Mouse (Mus musculus) monocyte, adult 5-6 weeks (primary cell): ENCODE data around the gene Kif26b. TPM values are rescaled to one million over a fixed set of nuclear protein-coding genes. Genes with fewer than 3 reads are reported as not detected.

ENCODE experiments used
- ATAC-seq: fragments of 153-309, 156-312 bp; replicated peaks from 2 replicates; pipeline ENCODE4 v1.8.0; 2017; ENCODE audit warnings: mild to moderate bottlenecking; ENCODE audit not compliant: low TSS enrichment, insufficient number of reproducible peaks, severe bottlenecking, poor library complexity, low FRiP score
- total RNA-seq: library from RNA; stranded (forward); fragments of 200-1000, 200-491, 200-594 nt; gene quantifications from 3 replicates; pipeline ENCODE4 v1.2.3, GENCODE M21; 2017

The Kif26b gene
- total RNA-seq, 1 experiment from 2014 or later = not detected

- ATAC-seq = no peak
These were observed 319.6 kb downstream of the Kif26b start for GRCm38 (mm10) chr1:178848380-178849106.

DNA sequence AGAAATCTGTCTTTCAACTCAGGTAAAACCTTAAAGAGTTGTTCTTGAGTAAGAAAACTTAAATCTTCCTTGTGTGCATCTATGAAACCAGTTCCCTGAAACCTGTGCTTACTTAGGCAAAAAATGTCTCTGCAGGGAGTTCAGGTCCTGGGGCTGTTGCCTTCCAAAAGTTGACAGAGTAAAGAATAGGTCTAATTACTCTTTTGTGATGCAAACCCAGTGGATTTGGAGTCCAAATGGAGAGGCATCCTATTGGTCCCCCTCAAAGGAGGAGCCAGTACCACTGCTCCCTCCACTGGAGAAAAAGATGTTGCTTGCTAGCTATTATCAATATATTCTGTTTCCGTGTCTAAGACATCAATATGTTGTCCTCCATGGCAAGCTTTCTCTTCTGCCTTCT is 321.6 kb downstream of the Kif26b start:
- no peak for ATAC-seq

DNA sequence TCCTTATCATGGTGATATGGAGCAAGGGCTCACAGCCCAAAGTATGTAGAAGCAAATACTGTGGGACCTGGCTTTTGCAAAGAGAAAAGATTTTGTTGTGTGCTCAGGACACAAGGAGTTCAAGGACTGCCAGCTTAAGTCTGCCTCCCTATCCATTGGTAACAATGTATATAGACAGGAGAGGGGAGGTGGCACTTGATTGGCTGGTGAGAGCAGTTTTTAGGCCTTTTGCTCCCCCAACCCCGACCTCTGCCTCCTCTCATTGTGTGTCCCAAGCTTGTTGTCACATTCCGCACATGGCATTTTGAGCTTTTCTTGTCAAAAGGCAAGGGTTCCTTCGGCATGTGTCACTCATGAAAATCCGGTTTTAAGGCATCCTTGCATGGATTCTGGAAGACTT is 326.0 kb downstream of the Kif26b start:
- no peak for ATAC-seq

DNA sequence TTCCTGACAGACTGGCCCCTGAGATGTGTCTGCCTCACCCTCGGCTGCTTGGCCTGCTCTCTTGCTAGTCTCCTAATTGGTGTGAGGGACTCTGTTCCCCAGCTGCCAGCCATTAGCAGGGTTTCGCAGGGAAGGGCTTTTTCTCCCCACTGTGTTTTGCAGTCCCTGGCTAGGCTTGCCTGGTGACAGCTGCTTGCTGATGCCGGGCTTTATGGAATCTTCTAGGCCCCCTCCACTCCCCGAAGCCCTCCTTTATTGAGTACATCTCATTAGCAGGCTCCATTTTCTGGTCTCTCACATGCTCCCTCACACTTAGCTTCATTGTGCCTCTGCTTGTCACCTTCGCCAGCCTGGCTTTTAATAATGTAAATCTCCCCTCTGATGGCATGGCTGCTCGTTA is 327.0 kb downstream of the Kif26b start:
- ATAC-seq = no peak

GRCm38 (mm10) chr1:178860671-178861391 is 331.9 kb downstream of the Kif26b start:
- ATAC-seq = no peak

GRCm38 (mm10) chr1:178861392-178861762 is 332.5 kb downstream of the Kif26b start:
- ATAC-seq = no peak

- no peak for ATAC-seq
These were observed 334.8 kb downstream of the Kif26b start for GRCm38 (mm10) chr1:178863756-178864155.

DNA sequence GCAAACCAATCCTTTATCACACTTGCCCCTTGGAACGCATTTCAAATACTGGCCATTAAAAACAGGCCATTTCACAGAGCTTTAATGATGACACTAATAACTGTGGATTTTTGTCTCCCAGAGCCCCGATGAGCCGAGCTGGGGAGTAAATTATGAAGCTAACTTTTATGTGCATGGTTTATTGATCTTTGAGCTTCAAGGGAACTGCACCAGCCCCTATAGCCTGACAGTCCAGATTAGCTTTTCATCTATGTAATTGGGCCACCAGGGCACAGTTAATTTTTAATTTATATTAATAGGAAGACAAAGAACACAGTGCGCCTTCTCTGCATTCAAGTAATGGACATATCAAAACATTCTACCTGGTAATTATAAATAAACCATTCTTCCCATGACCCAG is 335.4 kb downstream of the Kif26b start:
- ATAC-seq = no peak

DNA sequence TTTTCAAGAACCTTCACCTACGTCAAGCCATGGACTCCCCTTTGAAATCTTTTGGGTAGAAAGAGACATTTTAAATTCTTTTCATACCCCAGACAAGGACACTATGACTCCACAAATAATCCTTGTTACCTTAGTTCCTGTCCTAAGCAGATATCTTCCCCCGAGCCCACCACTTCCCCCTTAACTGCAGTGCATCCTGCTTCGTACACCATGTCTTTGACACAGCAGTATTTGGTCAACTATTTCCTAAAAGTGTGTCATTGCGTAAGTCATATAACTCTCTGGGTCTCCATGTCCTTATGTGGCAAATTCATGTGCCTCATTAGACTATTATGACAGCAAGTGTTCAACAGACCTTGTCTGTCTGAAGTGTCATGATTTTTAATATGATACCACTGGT is 337.8 kb downstream of the Kif26b start:
- no peak for ATAC-seq

- ATAC-seq = no peak
These were observed 342.1 kb downstream of the Kif26b start for GRCm38 (mm10) chr1:178871055-178871454.

GRCm38 (mm10) chr1:178876926-178877325 is 348.0 kb downstream of the Kif26b start:
- no peak for ATAC-seq

DNA sequence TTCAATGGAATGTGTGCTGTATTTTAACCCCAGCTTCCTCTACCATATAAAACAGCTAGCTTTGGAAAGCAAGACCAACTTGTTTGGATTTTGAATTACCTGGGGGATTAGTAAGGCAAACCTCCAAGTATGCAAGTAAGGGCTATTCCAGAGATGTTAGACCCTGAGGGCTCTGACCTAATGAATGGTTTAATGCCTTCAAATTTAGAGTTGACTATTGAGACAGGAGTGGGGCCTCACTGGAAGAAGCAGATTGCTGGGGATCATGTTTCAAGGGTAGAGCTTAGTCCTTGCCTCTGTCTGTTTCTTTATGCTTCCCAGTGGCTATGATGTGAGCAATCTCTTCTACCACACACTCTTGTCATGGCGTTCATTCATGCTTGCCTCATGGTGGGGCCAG is 349.8 kb downstream of the Kif26b start:
- ATAC-seq = no peak

DNA sequence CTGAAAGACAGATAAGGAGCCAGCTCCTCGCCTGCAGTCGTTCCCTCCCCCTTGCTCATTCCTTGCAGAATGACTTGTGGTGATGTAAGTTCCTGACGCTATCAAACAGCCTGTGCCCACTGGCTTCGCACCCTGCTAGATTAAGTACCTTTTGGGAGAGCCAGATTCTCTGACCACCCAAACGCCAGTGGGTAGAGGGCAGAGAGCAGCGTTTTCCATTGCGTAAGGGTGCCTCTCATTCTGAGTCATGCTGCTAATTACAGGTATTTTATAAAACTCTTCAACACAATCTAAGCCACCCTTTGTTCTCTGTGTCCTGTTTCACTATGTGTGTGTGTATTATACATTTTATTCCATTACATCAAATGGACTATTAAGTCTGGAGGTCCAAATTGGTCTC is 352.0 kb downstream of the Kif26b start:
- ATAC-seq = no peak

DNA sequence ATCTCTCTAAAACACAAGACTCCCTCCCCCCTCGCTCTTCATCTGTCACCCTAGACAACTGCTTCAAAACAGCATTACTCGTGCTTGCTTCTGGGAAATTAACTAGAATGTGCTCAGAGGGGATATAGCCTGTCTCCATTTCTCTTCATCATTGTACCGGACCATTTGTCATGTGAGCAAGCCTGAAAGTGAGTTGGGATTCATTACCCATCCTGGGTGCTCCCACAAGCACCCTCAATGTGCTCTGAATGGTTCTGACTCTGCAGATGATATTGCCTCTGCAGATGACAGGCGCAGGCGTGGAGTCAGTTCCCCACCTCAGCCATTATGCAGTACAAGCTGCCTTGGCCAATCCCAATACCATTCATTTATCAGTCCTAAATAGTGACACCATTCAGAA is 357.7 kb downstream of the Kif26b start:
- no peak for ATAC-seq

- ATAC-seq = no peak
These were observed 363.5 kb downstream of the Kif26b start for GRCm38 (mm10) chr1:178892376-178892775.

DNA sequence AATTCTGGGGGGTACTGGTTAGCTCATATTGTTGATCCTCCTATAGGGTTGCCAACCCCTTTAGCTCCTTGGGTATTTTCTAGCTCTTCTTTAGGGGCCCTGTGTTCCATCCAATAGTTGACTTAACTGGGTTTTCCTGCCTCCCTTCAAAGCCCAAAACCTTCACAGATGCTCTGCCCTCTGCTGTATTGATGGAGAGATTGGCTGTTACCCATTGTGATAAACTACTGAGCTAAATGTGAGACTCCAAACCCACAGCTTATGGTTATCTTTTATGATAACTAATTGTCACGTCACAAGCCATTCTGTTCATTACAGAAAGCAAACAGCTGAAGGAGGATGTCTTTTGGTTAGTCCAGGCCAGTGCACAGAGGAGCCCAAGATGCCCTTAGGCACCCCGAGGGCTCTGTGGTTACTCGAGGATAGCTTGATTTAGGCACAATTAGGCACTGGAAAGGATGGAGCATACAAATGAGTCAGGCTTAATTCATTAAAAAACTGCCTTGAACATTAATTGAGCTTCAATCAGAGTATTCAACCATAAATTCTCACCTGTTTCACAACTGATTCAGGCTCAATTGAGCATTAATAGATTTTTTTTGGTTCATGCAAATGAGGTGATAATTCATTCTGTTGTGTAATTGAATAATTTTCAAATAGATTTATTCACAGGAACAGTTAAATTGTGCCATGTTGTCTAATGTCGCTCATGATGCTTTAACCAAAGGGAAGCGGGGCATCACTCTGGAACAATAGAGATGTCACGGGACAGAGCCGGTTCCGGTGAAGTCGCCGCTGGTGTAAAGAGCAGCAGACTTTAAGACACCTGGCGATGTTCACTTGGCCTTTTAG is 364.5 kb downstream of the Kif26b start:
- no peak for ATAC-seq

DNA sequence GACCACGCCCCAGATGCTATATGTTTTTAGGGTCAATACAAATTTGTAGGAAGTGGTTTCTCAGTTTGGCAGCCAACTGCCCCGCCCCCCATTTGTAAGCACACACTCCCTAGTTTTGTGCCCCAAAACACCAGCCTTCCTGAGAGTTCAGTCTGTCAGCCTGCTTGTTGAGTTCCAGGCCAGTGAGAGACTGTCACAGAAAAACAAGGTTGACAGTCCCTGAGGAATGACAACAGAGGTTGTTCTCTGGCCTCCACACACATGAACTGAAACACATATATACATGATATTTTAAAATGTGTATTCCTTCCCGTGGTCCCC is 365.1 kb downstream of the Kif26b start:
- no peak for ATAC-seq

GRCm38 (mm10) chr1:178895674-178896073 is 366.7 kb downstream of the Kif26b start:
- ATAC-seq = no peak

DNA sequence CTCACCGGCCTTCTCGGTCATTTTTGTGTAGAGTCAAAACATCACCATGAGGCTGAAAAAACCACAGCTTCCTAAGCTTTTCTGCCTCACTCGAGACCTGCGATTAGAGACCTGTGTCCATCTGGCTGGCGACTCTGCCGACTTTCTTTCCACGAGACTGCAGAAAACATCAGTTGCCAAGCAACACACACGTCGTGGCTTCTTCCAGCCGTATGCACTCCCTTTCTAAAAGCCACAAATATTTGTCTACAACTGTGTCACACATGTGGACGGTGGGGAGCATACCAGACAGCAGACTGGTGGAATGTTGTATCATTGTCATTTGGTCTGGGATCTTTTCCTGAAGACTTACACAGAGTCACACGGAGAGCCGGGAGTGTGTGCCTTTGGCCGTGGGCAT is 382.0 kb downstream of the Kif26b start:
- ATAC-seq = no peak
